Mouse (Mus musculus) left cerebral cortex, adult 18-20 months (tissue): ENCODE results near the gene Gm13288. TPM values are rescaled to one million over a fixed set of nuclear protein-coding genes. Genes with fewer than 3 reads are reported as not detected.
"Not testable (repeated sequence)": the region's sequence is repeated elsewhere in the genome, so short reads cannot be mapped to it uniquely, and the experiment has no call there.

ENCODE experiments used
- DNase-seq, 2 experiments: peaks; one replicate each; pipeline ENCODE4 v3.0.0; 2021 to 2022; ENCODE audit warnings: low spot score in 2 of 2, mixed read lengths in 1 of 2
- total RNA-seq, 2 experiments: library from RNA; stranded (reverse); gene quantifications; 2 replicates each; pipeline ENCODE4 v1.2.3; 2021

Gm13288 gene
- total RNA-seq, 2 experiments from 2014 or later, result not detected

GRCm38 (mm10) chr4:88799365-88799764 is 6.0 kb upstream of the Gm13288 start, which contains the start of gene Gm13285:
Gene Gm13285, plus strand, starts transcription at chr4:88799665.
- DNase-seq, result not testable (repeated sequence)

DNA sequence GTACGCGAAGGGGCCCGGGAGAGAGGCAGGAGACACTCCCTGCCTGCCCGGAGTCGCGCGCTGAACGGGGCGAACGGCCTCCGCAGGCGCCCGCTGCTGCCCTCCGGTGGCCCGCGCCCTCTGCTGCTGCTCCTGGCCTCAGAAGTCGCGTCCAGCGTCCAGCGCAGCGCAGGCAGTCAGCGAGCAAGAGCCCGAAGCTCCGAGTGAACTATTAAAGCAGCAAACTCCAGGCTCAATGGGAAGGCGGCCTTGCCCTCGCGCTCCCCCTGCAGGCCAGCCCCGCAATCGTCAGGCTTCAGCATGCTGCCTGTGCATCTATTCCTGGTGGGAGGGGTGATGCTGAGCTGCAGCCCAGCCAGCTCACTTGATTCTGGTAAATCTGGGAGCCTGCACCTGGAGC is 2.4 kb upstream of the Gm13288 start, which contains the start of gene Gm13287:
Gm13287 (plus strand) TSS at position 301 of the 400 bp plus-strand sequence.
- DNase-seq, result not testable (repeated sequence)

- DNase-seq, result not testable (repeated sequence)
These were observed 430 bp downstream of the Gm13288 start for GRCm38 (mm10) chr4:88805761-88806160.

DNA sequence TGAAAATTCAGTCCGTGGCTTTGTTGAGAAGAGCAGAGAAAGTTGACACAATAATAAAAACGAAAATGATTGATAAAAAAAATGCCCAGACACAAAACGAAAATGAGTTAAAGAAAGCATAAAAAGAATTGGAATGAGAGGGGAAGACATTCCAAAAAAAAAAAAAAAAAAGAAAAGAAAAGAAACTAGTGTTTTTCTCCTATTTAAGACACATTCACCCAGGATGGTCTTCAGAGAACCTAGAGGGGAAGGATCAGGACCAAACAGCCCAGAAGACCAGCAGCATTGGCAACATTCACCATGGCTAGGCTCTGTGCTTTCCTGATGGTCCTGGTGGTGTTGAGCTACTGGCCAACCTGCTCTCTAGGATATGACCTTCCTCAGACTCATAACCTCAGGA is 10.6 kb downstream of the Gm13288 start, which contains the start of gene Ifna7:
Ifna7 (plus strand) TSS at position 301 of the 400 bp plus-strand sequence.
- DNase-seq, result no peak

DNA sequence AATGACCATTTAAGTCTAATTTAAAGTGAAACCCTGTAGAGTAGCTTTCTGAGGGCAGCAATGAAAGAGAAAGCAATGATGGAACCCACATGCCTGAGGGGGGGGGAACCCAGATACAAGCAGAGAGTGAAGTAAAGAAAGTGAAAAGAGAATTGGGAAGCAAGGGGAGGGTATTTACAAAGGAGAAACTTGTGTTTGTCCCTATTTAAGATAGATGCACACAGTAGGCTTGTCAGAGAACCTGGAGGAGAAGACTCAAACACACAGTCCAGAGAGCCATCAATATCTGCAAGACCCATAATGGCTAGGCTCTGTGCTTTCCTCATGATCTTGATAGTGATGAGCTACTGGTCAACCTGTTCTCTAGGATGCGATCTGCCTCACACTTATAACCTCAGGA is 14.3 kb downstream of the Gm13288 start, which contains the start of gene Ifna11:
Ifna11 (plus strand) TSS at position 301 of the 400 bp plus-strand sequence.
- DNase-seq, result no peak

DNA sequence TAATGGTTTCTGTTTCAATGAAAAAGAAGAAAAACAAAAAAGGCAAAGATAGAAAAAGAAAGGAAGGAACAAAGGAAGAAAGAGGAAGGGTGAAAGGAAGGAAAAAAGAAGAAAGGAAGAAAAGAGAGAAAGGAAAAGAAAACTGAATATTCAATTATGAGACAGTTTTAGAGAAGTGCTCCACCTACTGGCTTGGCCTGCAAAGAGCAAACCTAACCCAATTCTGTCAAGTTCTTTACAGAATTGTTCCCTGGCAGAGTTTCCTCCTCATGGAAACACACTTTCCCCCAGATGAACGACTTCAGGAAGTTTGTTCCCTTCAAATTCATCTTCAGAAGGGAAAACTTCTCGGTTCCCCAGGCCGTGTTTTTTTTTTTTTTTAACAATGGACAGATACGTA is 17.7 kb downstream of the Gm13288 start:
- peak; percentile 9 to 23 for DNase-seq

- DNase-seq, result not testable (repeated sequence)
These were observed 21.8 kb downstream of the Gm13288 start, which contains the start of gene Ifna6 for GRCm38 (mm10) chr4:88827116-88827515. Gene Ifna6, plus strand, starts transcription at chr4:88827416.

DNA sequence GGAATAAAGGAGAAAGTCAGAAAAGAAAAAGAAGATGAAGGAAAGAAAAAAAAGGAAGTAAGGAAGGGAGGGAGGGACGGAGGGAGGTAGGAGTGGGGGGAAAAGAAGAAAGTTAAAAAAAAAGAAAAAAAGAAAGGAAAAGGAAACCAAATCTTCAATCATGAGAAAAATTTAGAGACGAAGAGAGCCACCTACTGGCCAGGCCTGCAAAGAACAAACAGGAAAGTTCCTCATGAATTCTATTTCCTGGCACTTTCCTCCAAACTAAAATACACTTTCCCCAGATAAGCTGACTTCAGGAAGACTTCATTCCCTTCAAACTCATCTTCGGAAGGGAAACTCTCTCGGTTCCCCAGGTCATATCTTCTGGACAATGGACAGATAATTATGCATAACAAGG is 25.2 kb downstream of the Gm13288 start:
- DNase-seq, result peak; percentile 45 to 56

- DNase-seq, result not testable (repeated sequence)
These were observed 29.9 kb downstream of the Gm13288 start, which contains the start of gene Ifna5 for GRCm38 (mm10) chr4:88835225-88835624. Gene Ifna5, plus strand, starts transcription at chr4:88835525.

DNA sequence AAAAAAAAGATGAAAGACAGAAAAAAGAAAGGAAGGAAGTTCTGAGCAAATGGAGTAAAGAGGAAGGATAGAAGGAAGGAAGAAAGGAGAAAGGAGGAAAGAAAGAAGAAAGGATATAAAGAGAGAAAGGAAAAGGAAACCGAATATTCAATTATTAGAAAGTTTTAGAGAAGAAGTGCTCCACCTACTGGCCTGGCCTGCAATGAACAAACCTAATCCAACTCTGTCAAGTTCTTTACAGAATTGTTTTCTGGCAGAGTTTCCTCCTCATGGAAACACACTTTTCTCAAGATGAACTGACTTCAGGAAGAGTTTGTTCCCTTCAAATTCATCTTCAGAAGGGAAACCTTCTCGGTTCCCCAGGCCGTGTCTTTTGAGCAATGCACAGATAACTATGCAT is 33.5 kb downstream of the Gm13288 start:
- no peak for DNase-seq

GRCm38 (mm10) chr4:88840058-88840457 is 34.7 kb downstream of the Gm13288 start:
- DNase-seq, result no peak

DNA sequence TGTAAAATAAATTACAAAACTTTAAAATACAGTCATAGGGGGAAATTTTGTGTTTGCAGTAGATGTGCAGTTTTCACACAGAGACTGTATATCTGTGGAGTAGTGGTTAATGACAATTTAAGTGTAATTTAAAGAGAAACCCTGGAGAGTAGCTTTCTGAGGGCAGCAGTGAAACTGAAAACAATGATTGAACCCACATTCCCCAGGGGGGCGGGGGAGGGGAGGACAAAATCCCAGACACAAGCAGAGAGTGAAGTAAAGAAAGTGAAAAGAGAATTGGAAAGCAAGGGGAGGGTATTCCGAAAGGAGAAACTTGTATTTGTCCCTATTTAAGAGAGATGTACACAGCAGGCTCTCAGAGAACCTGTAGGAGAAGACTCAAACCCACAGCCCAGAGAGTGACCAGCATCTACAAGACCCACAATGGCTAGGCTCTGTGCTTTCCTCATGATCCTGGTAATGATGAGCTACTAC is 36.1 kb downstream of the Gm13288 start, which contains the start of gene Ifna4:
Ifna4 (plus strand) TSS at position 424 of the 474 bp plus-strand sequence.
- no peak for DNase-seq

DNA sequence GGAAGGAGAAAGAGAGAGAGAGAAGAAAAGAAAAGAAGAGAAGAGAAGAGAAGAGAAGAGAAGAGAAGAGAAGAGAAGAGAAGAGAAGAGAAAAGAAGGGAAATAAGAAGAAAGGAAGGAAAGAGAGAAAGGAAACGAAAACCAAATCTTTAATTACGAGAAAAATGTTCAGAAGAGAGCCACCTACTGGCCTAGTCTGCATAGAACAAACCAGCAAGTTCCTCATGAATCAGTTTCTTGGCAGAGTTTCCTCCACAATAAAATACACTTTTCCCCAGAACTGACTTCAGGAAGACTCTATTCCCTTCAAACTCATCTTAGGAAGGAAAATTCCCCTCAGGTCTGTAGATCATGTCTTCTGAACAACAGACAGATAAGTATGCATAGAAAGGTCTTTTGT is 40.0 kb downstream of the Gm13288 start:
- DNase-seq, result no peak

GRCm38 (mm10) chr4:88849698-88850097 is 44.4 kb downstream of the Gm13288 start, which contains the start of gene Ifna1:
Gene Ifna1, plus strand, starts transcription at chr4:88850087.
- no peak for DNase-seq

DNA sequence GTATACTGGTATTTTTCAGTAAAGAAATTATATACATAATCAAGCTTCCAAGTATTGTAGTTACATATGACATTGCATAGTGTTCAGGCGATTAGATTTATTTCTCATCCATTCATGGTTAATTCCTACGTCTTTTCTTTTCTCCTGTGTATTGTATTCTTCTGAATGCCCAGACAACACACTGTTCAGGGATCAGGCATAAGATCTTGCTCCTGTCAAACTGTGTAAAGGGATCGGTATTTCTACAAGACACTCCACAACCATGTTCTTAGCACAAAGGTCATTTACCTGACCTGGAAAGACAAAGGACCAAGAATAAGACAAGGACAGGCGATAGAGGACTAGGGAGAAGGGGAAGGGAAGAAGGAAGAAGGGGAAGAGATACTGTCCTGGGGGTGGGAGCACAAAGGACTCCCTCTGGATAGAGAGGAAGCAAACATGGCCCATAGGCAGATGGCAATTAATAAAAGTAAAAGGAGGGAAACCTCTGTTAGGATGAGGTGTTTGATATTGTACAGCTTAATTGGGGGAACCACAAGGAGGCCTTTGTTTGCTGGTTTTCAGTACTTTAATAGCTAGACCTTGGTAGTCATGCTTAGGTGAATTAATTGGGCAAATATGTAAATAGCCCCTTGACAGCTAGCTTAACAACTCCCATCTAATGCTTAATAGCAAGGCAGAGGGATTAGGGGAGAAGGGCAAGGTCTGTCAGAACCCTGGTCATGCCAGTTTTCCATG is 45.9 kb downstream of the Gm13288 start:
- DNase-seq, result no peak

Other genes starting within 250 kb of the Gm13288 start
- not detected for gene Ifna15, start 247.3 kb upstream of the Gm13288 start, total RNA-seq
- gene Ifna14, start 233.7 kb upstream of the Gm13288 start, total RNA-seq, result not detected
- not detected for gene Ifna9, start 213.1 kb upstream of the Gm13288 start, total RNA-seq
- not detected for gene Ifna12, start 202.2 kb upstream of the Gm13288 start, total RNA-seq
- gene C87499, start 171.1 kb upstream of the Gm13288 start, total RNA-seq, result not detected
- gene Ifna13, start 161.1 kb upstream of the Gm13288 start, total RNA-seq, result not detected
- not detected for gene Ifna16, start 128.6 kb upstream of the Gm13288 start, total RNA-seq
- not detected for gene Ifna2, start 121.6 kb upstream of the Gm13288 start, total RNA-seq
- not detected for gene Ifnab, start 114.2 kb upstream of the Gm13288 start, total RNA-seq
- under 1 TPM; 0.49 to 0.89 TPM for gene Gm26566, start 83.7 kb upstream of the Gm13288 start, total RNA-seq
- 100 to 1,000 TPM; 100 to 103 TPM for gene Klhl9, start 83.1 kb upstream of the Gm13288 start, total RNA-seq
- not detected for gene Gm13271, start 50.7 kb upstream of the Gm13288 start, total RNA-seq
- gene Gm13283, start 45.4 kb upstream of the Gm13288 start, total RNA-seq, result not detected
- not detected for gene Gm13290, start 31.7 kb upstream of the Gm13288 start, total RNA-seq
- not detected for gene Gm13289, start 28.6 kb upstream of the Gm13288 start, total RNA-seq
- not detected for gene Gm13272, start 25.7 kb upstream of the Gm13288 start, total RNA-seq
- gene Ifnz, start 23.4 kb upstream of the Gm13288 start, total RNA-seq, result not detected
- gene Gm13276, start 19.8 kb upstream of the Gm13288 start, total RNA-seq, result not detected
- not detected for gene Gm13277, start 16.9 kb upstream of the Gm13288 start, total RNA-seq
- gene Gm13278, start 14.0 kb upstream of the Gm13288 start, total RNA-seq, result not detected
- not detected for gene Gm13275, start 11.0 kb upstream of the Gm13288 start, total RNA-seq
- gene Gm13279, start 8.1 kb upstream of the Gm13288 start, total RNA-seq, result not detected
- not detected for gene Gm13285, start 5.9 kb upstream of the Gm13288 start, total RNA-seq
- not detected for gene Gm13287, start 2.3 kb upstream of the Gm13288 start, total RNA-seq
- gene Ifna7, start 10.7 kb downstream of the Gm13288 start, total RNA-seq, result not detected
- gene Ifna11, start 14.4 kb downstream of the Gm13288 start, total RNA-seq, result not detected
- not detected for gene Ifna6, start 21.9 kb downstream of the Gm13288 start, total RNA-seq
- not detected for gene Ifna5, start 30.0 kb downstream of the Gm13288 start, total RNA-seq
- not detected for gene Ifna4, start 36.3 kb downstream of the Gm13288 start, total RNA-seq
- not detected for gene Ifna1, start 44.6 kb downstream of the Gm13288 start, total RNA-seq
- gene Ifne, start 74.7 kb downstream of the Gm13288 start, total RNA-seq, result not detected